Mouse (Mus musculus): ENCODE data around the gene Arsg. TPM values are rescaled to one million over a fixed set of nuclear protein-coding genes. Genes with fewer than 3 reads are reported as not detected.

Gene Arsg
- 3.8 and 4.4 TPM in 2 replicates for polyA plus RNA-seq (2012; rRNA removed)

GRCm38 (mm10) chr11:109473171-109474085 is at the start of gene Arsg, which contains the start of gene Slc16a6:
TSS of gene Arsg (plus strand) at chr11:109473374.
TSS of gene Slc16a6 (minus strand) at chr11:109473598.
- TF ChIP-seq POLR2A (IDR thresholded peaks at IDR 0.05; ENCODE audit: borderline replicate concordance, extremely low read depth, low read depth, low read length) = no peak
- no peak for TF ChIP-seq CTCF (IDR thresholded peaks at IDR 0.05; ENCODE audit: insufficient read depth, low read length)
- Histone ChIP-seq H3K4me3 (replicated peaks; ENCODE audit: extremely low read depth, low read depth, low read length) (peak within 1 kb of the TSS; percentile 69), H3K4me1 (ENCODE audit: control insufficient read depth, insufficient read depth, low read length) (peaks cover 5% of the 10 kb centered on the region)
- WGBS = under 1% methylated on average over 111 of the region's 111 CpGs
- DNase-seq = peak; percentile 59

GRCm38 (mm10) chr11:109425392-109426271 is 47.5 kb upstream of the Arsg start, which contains the start of gene Amz2:
TSS of gene Amz2 (plus strand) at chr11:109425946.
- peak; percentile 100 for DNase-seq
- Histone ChIP-seq H3K4me3 (replicated peaks; ENCODE audit: extremely low read depth, low read depth, low read length) (peak within 1 kb of the TSS; percentile 69), H3K4me1 (ENCODE audit: control insufficient read depth, insufficient read depth, low read length) (no peaks in the 10 kb centered on the region)
- peak; percentile 67 for TF ChIP-seq CTCF (IDR thresholded peaks at IDR 0.05; ENCODE audit: insufficient read depth, low read length)
- TF ChIP-seq POLR2A (IDR thresholded peaks at IDR 0.05; ENCODE audit: borderline replicate concordance, extremely low read depth, low read depth, low read length) = peak; percentile 94; the same call in 1 of the 2 replicates
- under 1% methylated on average over 65 of the region's 65 CpGs for WGBS

GRCm38 (mm10) chr11:109426272-109426586 is 46.9 kb upstream of the Arsg start:
- WGBS = under 1% methylated on average over 11 of the region's 11 CpGs

GRCm38 (mm10) chr11:109427353-109427752 is 45.8 kb upstream of the Arsg start:
- no peak for TF ChIP-seq POLR2A (IDR thresholded peaks at IDR 0.05; ENCODE audit: borderline replicate concordance, extremely low read depth, low read depth, low read length)
- no peak for TF ChIP-seq CTCF (IDR thresholded peaks at IDR 0.05; ENCODE audit: insufficient read depth, low read length)
- no peak for DNase-seq
- Histone ChIP-seq H3K4me3 (replicated peaks; ENCODE audit: extremely low read depth, low read depth, low read length) (no peak overlapping the region), H3K4me1 (ENCODE audit: control insufficient read depth, insufficient read depth, low read length) (no peaks in the 10 kb centered on the region)
- WGBS = 96% methylated on average over 5 of the region's 5 CpGs

More at GRCm38 (mm10) chr11:109426272-109426586, 46.9 kb upstream of the Arsg start:
- no peaks in the 10 kb centered on the region for H3K4me1 ChIP-seq (ENCODE audit: control insufficient read depth, insufficient read depth, low read length)
- no peak for TF ChIP-seq POLR2A (IDR thresholded peaks at IDR 0.05; ENCODE audit: borderline replicate concordance, extremely low read depth, low read depth, low read length)
- TF ChIP-seq CTCF (IDR thresholded peaks at IDR 0.05; ENCODE audit: insufficient read depth, low read length) = no peak
- DNase-seq = no peak
- peak overlapping the region; percentile 69 for H3K4me3 ChIP-seq (replicated peaks; ENCODE audit: extremely low read depth, low read depth, low read length)

- Histone ChIP-seq H3K4me1 (ENCODE audit: control insufficient read depth, insufficient read depth, low read length) (0 out of 2 replicates have a peak, but pooled peaks cover under 1% of the 10 kb centered on the region), H3K4me3 (replicated peaks; ENCODE audit: extremely low read depth, low read depth, low read length) (no peak overlapping the region)
- 83% methylated on average over 16 of the region's 16 CpGs for WGBS
- no peak for DNase-seq
- TF ChIP-seq POLR2A (IDR thresholded peaks at IDR 0.05; ENCODE audit: borderline replicate concordance, extremely low read depth, low read depth, low read length) (no peak), CTCF (IDR thresholded peaks at IDR 0.05; ENCODE audit: insufficient read depth, low read length) (no peak)
Measured at GRCm38 (mm10) chr11:109434233-109434798, 38.9 kb upstream of the Arsg start.

GRCm38 (mm10) chr11:109436889-109437288 is 36.3 kb upstream of the Arsg start:
- no peak for TF ChIP-seq CTCF (IDR thresholded peaks at IDR 0.05; ENCODE audit: insufficient read depth, low read length)
- TF ChIP-seq POLR2A (IDR thresholded peaks at IDR 0.05; ENCODE audit: borderline replicate concordance, extremely low read depth, low read depth, low read length) = no peak
- 59% methylated on average over 8 of the region's 8 CpGs for WGBS
- no peak for DNase-seq

GRCm38 (mm10) chr11:109439209-109439608 is 34.0 kb upstream of the Arsg start:
- Histone ChIP-seq H3K4me3 (replicated peaks; ENCODE audit: extremely low read depth, low read depth, low read length) (no peak overlapping the region), H3K4me1 (ENCODE audit: control insufficient read depth, insufficient read depth, low read length) (0 out of 2 replicates have a peak, but pooled peaks cover 3% of the 10 kb centered on the region)
- DNase-seq = no peak
- TF ChIP-seq CTCF (IDR thresholded peaks at IDR 0.05; ENCODE audit: insufficient read depth, low read length) (no peak), POLR2A (IDR thresholded peaks at IDR 0.05; ENCODE audit: borderline replicate concordance, extremely low read depth, low read depth, low read length) (no peak)
- WGBS = 23% methylated on average over 5 of the region's 5 CpGs

More at GRCm38 (mm10) chr11:109436889-109437288, 36.3 kb upstream of the Arsg start:
- 0 out of 2 replicates have a peak, but pooled peaks cover 3% of the 10 kb centered on the region for H3K4me1 ChIP-seq (ENCODE audit: control insufficient read depth, insufficient read depth, low read length)
- H3K4me3 ChIP-seq (replicated peaks; ENCODE audit: extremely low read depth, low read depth, low read length) = no peak overlapping the region

GRCm38 (mm10) chr11:109439829-109440340 is 33.3 kb upstream of the Arsg start:
- TF ChIP-seq POLR2A (IDR thresholded peaks at IDR 0.05; ENCODE audit: borderline replicate concordance, extremely low read depth, low read depth, low read length) (peak; percentile 26; the same call in 1 of the 2 replicates), CTCF (IDR thresholded peaks at IDR 0.05; ENCODE audit: insufficient read depth, low read length) (no peak)
- peak overlapping the region; percentile 78 for H3K4me3 ChIP-seq (replicated peaks; ENCODE audit: extremely low read depth, low read depth, low read length)
- under 1% methylated on average over 32 of the region's 32 CpGs for WGBS
- 0 out of 2 replicates have a peak, but pooled peaks cover 3% of the 10 kb centered on the region for H3K4me1 ChIP-seq (ENCODE audit: control insufficient read depth, insufficient read depth, low read length)
- peak; percentile 73 for DNase-seq
